Mouse (Mus musculus): Measurements from ENCODE around the gene Abcc10.
A peak's percentile ranks its signal among the peaks of the same experiment; 100 is the strongest.

DNA sequence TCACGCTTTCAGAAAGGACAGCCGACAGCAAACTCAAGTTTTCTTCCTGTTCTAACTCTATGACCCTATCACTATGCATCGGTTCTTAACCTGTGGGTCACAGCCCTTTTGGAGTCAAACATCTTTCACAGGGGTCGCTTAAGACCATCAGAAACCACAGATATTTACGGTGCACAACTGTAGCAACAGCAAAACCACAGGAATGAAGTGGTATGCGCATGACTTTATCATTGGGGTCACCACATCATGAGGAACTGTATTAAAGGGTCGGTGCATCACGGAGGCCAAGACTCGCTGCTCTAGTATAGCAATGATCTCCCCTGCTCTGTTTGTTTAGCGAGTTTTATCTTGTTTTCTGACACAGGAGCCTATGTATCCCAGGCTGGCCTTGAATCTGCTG, 12.3 kb downstream of the Abcc10 start:
- no peak for TF ChIP-seq CTCF (IDR thresholded peaks at IDR 0.05; ENCODE audit: control insufficient read depth, insufficient read depth, insufficient read length)
- peak; percentile 84 for TF ChIP-seq MYOD1 (IDR thresholded peaks at IDR 0.05; ENCODE audit: control insufficient read depth, insufficient read length, low read depth)
- no peak for TF ChIP-seq USF1 (IDR thresholded peaks at IDR 0.05; ENCODE audit: low read depth)
- TF ChIP-seq MAX (IDR thresholded peaks at IDR 0.05): no peak
- TF ChIP-seq CEBPB (IDR thresholded peaks at IDR 0.05; ENCODE audit: low read depth): no peak
- TF ChIP-seq MYOG (IDR thresholded peaks at IDR 0.05; ENCODE audit: control insufficient read depth, extremely low read depth, insufficient read length): no peak

Data from C2C12 (cell line).